Mouse (Mus musculus): Measurements from ENCODE around the gene Tex37. TPM values are rescaled to one million over a fixed set of nuclear protein-coding genes. Genes with fewer than 3 reads are reported as not detected.
A peak's percentile ranks its signal among the peaks of the same experiment; 100 is the strongest.

The Tex37 gene
- polyA plus RNA-seq, 1 experiment from 2014 or later = not detected

GRCm38 (mm10) chr6:70931801-70932200 is 13.1 kb upstream of the Tex37 start:
- Histone ChIP-seq H3K9me3 (replicated peaks) (no peaks in the 10 kb centered on the region), H3K27ac (replicated peaks) (no peak overlapping the region), H3K27me3 (ENCODE audit: low read depth, poor library complexity, severe bottlenecking) (no peaks in the 10 kb centered on the region), H3K36me3 (no peaks in the 10 kb centered on the region), H3K4me1 (no peaks in the 10 kb centered on the region), H3K4me3 (no peak overlapping the region)
- DNase-seq (ENCODE audit: low spot score) = no peak
- WGBS = 80% methylated on average over 2 of the region's 2 CpGs

GRCm38 (mm10) chr6:70921274-70922074 is 2.7 kb upstream of the Tex37 start:
- H3K9me3 ChIP-seq (replicated peaks) = no peaks in the 10 kb centered on the region
- peak overlapping the region; percentile 50 for H3K27ac ChIP-seq (replicated peaks)
- WGBS = under 1% methylated on average over 22 of the region's 22 CpGs
- peaks cover 12% of the 10 kb centered on the region for H3K27me3 ChIP-seq (ENCODE audit: low read depth, poor library complexity, severe bottlenecking)
- no peaks in the 10 kb centered on the region for H3K36me3 ChIP-seq
- peak; percentile 65 for DNase-seq (ENCODE audit: low spot score)
- H3K4me3 ChIP-seq = peak overlapping the region; percentile 42
- H3K4me1 ChIP-seq = peaks cover 11% of the 10 kb centered on the region

- H3K4me3 ChIP-seq = no peak overlapping the region
- 70% methylated on average over 7 of the region's 7 CpGs for WGBS
- no peak overlapping the region for H3K27ac ChIP-seq (replicated peaks)
- H3K9me3 ChIP-seq (replicated peaks) = no peaks in the 10 kb centered on the region
- H3K27me3 ChIP-seq (ENCODE audit: low read depth, poor library complexity, severe bottlenecking) = peaks cover 18% of the 10 kb centered on the region
- no peaks in the 10 kb centered on the region for H3K36me3 ChIP-seq
- DNase-seq (ENCODE audit: low spot score) = no peak
- H3K4me1 ChIP-seq = peaks cover 16% of the 10 kb centered on the region
These were observed 6.3 kb downstream of the Tex37 start for GRCm38 (mm10) chr6:70912396-70912765.

GRCm38 (mm10) chr6:70911668-70912395 is 6.9 kb downstream of the Tex37 start:
- Histone ChIP-seq H3K4me3 (peak overlapping the region; percentile 29; the same call in 1 of the 2 replicates), H3K27ac (replicated peaks) (no peak overlapping the region), H3K27me3 (ENCODE audit: low read depth, poor library complexity, severe bottlenecking) (peaks cover 18% of the 10 kb centered on the region), H3K36me3 (0 out of 2 replicates have a peak, but pooled peaks cover under 1% of the 10 kb centered on the region), H3K9me3 (replicated peaks) (no peaks in the 10 kb centered on the region), H3K4me1 (peaks cover 16% of the 10 kb centered on the region)
- WGBS = 16% methylated on average over 20 of the region's 20 CpGs
- peak; percentile 15 for DNase-seq (ENCODE audit: low spot score)

- H3K9me3 ChIP-seq (replicated peaks) = no peaks in the 10 kb centered on the region
- WGBS = 78% methylated on average over 4 of the region's 4 CpGs
- DNase-seq (ENCODE audit: low spot score) = no peak
- H3K4me1 ChIP-seq = peaks cover 16% of the 10 kb centered on the region
- H3K27ac ChIP-seq (replicated peaks) = no peak overlapping the region
- peaks cover 14% of the 10 kb centered on the region for H3K36me3 ChIP-seq
- no peak overlapping the region for H3K4me3 ChIP-seq
- peaks cover 18% of the 10 kb centered on the region for H3K27me3 ChIP-seq (ENCODE audit: low read depth, poor library complexity, severe bottlenecking)
These were observed 8.4 kb downstream of the Tex37 start for GRCm38 (mm10) chr6:70910285-70910684.

GRCm38 (mm10) chr6:70909572-70909971 is 9.2 kb downstream of the Tex37 start:
- Histone ChIP-seq H3K4me1 (peaks cover 16% of the 10 kb centered on the region), H3K27me3 (ENCODE audit: low read depth, poor library complexity, severe bottlenecking) (peaks cover 18% of the 10 kb centered on the region), H3K9me3 (replicated peaks) (no peaks in the 10 kb centered on the region), H3K36me3 (peaks cover 15% of the 10 kb centered on the region), H3K27ac (replicated peaks) (no peak overlapping the region), H3K4me3 (no peak overlapping the region)
- DNase-seq (ENCODE audit: low spot score) = no peak
- 93% methylated on average over 7 of the region's 7 CpGs for WGBS

- Histone ChIP-seq H3K4me1 (peaks cover 4% of the 10 kb centered on the region; the same call in 1 of the 2 replicates), H3K36me3 (peaks cover 34% of the 10 kb centered on the region), H3K27me3 (ENCODE audit: low read depth, poor library complexity, severe bottlenecking) (no peaks in the 10 kb centered on the region), H3K4me3 (no peak overlapping the region), H3K9me3 (replicated peaks) (no peaks in the 10 kb centered on the region), H3K27ac (replicated peaks) (no peak overlapping the region)
- 95% methylated on average over 5 of the region's 5 CpGs for WGBS
- DNase-seq (ENCODE audit: low spot score) = no peak
These were observed 15.0 kb downstream of the Tex37 start for GRCm38 (mm10) chr6:70903689-70904088.

GRCm38 (mm10) chr6:70899594-70900003 is 19.1 kb downstream of the Tex37 start:
- peaks cover 4% of the 10 kb centered on the region; the same call in 1 of the 2 replicates for H3K4me1 ChIP-seq
- 40% methylated on average over 8 of the region's 8 CpGs for WGBS
- 0 out of 2 replicates have a peak overlapping the region, but pooled peaks have one; percentile 3 for H3K27ac ChIP-seq (replicated peaks)
- H3K36me3 ChIP-seq = peaks cover 49% of the 10 kb centered on the region
- H3K27me3 ChIP-seq (ENCODE audit: low read depth, poor library complexity, severe bottlenecking) = no peaks in the 10 kb centered on the region
- DNase-seq (ENCODE audit: low spot score) = no peak
- no peaks in the 10 kb centered on the region for H3K9me3 ChIP-seq (replicated peaks)
- H3K4me3 ChIP-seq = no peak overlapping the region

- Histone ChIP-seq H3K9me3 (replicated peaks) (no peaks in the 10 kb centered on the region), H3K27me3 (ENCODE audit: low read depth, poor library complexity, severe bottlenecking) (no peaks in the 10 kb centered on the region), H3K4me3 (no peak overlapping the region), H3K27ac (replicated peaks) (no peak overlapping the region), H3K4me1 (peaks cover 4% of the 10 kb centered on the region; the same call in 1 of the 2 replicates), H3K36me3 (peaks cover 47% of the 10 kb centered on the region)
- DNase-seq (ENCODE audit: low spot score) = no peak
- 84% methylated on average over 6 of the region's 6 CpGs for WGBS
These were observed 20.6 kb downstream of the Tex37 start for GRCm38 (mm10) chr6:70898166-70898565.

- Histone ChIP-seq H3K4me3 (no peak overlapping the region), H3K4me1 (no peaks in the 10 kb centered on the region), H3K36me3 (peaks cover 89% of the 10 kb centered on the region), H3K9me3 (replicated peaks) (no peaks in the 10 kb centered on the region), H3K27me3 (ENCODE audit: low read depth, poor library complexity, severe bottlenecking) (no peaks in the 10 kb centered on the region), H3K27ac (replicated peaks) (no peak overlapping the region)
- WGBS = 93% methylated on average over 11 of the region's 11 CpGs
- DNase-seq (ENCODE audit: low spot score) = no peak
These were observed 30.7 kb downstream of the Tex37 start for GRCm38 (mm10) chr6:70887993-70888392.

- 29% methylated on average over 5 of the region's 5 CpGs for WGBS
- Histone ChIP-seq H3K36me3 (peaks cover 40% of the 10 kb centered on the region), H3K27ac (replicated peaks) (no peak overlapping the region), H3K27me3 (ENCODE audit: low read depth, poor library complexity, severe bottlenecking) (no peaks in the 10 kb centered on the region), H3K4me3 (no peak overlapping the region), H3K4me1 (peaks cover 6% of the 10 kb centered on the region), H3K9me3 (replicated peaks) (no peaks in the 10 kb centered on the region)
- DNase-seq (ENCODE audit: low spot score) = peak; percentile 70
These were observed 37.9 kb downstream of the Tex37 start for GRCm38 (mm10) chr6:70880714-70881304.

- Histone ChIP-seq H3K27ac (replicated peaks) (no peak overlapping the region), H3K4me1 (peaks cover 18% of the 10 kb centered on the region), H3K4me3 (no peak overlapping the region), H3K27me3 (ENCODE audit: low read depth, poor library complexity, severe bottlenecking) (no peaks in the 10 kb centered on the region), H3K36me3 (peaks cover 13% of the 10 kb centered on the region), H3K9me3 (replicated peaks) (no peaks in the 10 kb centered on the region)
- no peak for DNase-seq (ENCODE audit: low spot score)
- WGBS = 98% methylated on average over 1 of the region's 1 CpGs
These were observed 43.7 kb downstream of the Tex37 start for GRCm38 (mm10) chr6:70875017-70875416.
